Mouse (Mus musculus): ENCODE measurements around the gene Meis1.

Meis1 gene

GRCm38 (mm10) chr11:19018489-19019203, at the start of gene Meis1:
TSS of gene Meis1 (minus strand) at chr11:19018985.
- DNase-seq (ENCODE audit: low spot score in 2 of 2): peak; percentile 75 to 85

GRCm38 (mm10) chr11:19067334-19067733, 48.5 kb upstream of the Meis1 start:
- no peak for DNase-seq (ENCODE audit: low spot score in 2 of 2)

GRCm38 (mm10) chr11:19049276-19049675, 30.5 kb upstream of the Meis1 start:
- DNase-seq (ENCODE audit: low spot score in 2 of 2): no peak

GRCm38 (mm10) chr11:19036595-19037166, 17.9 kb upstream of the Meis1 start:
- DNase-seq (ENCODE audit: low spot score in 2 of 2): no peak

GRCm38 (mm10) chr11:19026581-19027561, 8.1 kb upstream of the Meis1 start:
- DNase-seq (ENCODE audit: low spot score in 2 of 2): no peak

GRCm38 (mm10) chr11:19025976-19026520, 7.3 kb upstream of the Meis1 start:
- DNase-seq (ENCODE audit: low spot score in 2 of 2): no peak

GRCm38 (mm10) chr11:19024496-19025265, 5.9 kb upstream of the Meis1 start:
- DNase-seq (ENCODE audit: low spot score in 2 of 2): no peak

GRCm38 (mm10) chr11:19023356-19023755, 4.6 kb upstream of the Meis1 start:
- DNase-seq (ENCODE audit: low spot score in 2 of 2): no peak

GRCm38 (mm10) chr11:19022576-19022975, 3.8 kb upstream of the Meis1 start:
- no peak for DNase-seq (ENCODE audit: low spot score in 2 of 2)

GRCm38 (mm10) chr11:19020951-19021710, 2.3 kb upstream of the Meis1 start:
- DNase-seq (ENCODE audit: low spot score in 2 of 2): no peak

- peak; percentile 77 to 84 for DNase-seq (ENCODE audit: low spot score in 2 of 2)
These were observed 1.6 kb upstream of the Meis1 start for GRCm38 (mm10) chr11:19020371-19020824.

GRCm38 (mm10) chr11:19019204-19020171, 703 bp upstream of the Meis1 start:
- DNase-seq (ENCODE audit: low spot score in 2 of 2): peak in 1 of 2 experiments; percentile 72

GRCm38 (mm10) chr11:19017719-19018413, 919 bp downstream of the Meis1 start:
- DNase-seq (ENCODE audit: low spot score in 2 of 2): no peak

GRCm38 (mm10) chr11:19017262-19017661, 1.5 kb downstream of the Meis1 start:
- DNase-seq (ENCODE audit: low spot score in 2 of 2): no peak

GRCm38 (mm10) chr11:19016481-19017220, 2.1 kb downstream of the Meis1 start:
- DNase-seq (ENCODE audit: low spot score in 2 of 2): no peak

GRCm38 (mm10) chr11:19015731-19016461, 2.9 kb downstream of the Meis1 start:
- no peak for DNase-seq (ENCODE audit: low spot score in 2 of 2)

GRCm38 (mm10) chr11:19015381-19015730, 3.4 kb downstream of the Meis1 start:
- DNase-seq (ENCODE audit: low spot score in 2 of 2): no peak
